Comparison of ENCODE assay signal across 10 mouse cellular contexts in genomic region chr12:79807410-79807847, GRCm38 (mm10).
DNase-seq lines count a peak whose midpoint lies in the region; ATAC-seq lines count a peak whose summit lies in the region.
"Had no signal": no experiment of that assay in that cellular context is flagged by ENCODE, and none has a peak within 500 bp of the region (broad histone marks: within the 10 kb centered on the region; RNA-seq: fewer than 3 reads in every experiment).

No protein-coding gene starts in this region.

- no peak overlapping the region for H3K9ac ChIP-seq in kidney, embryonic 15.5 days
- no peak overlapping the region for H3K9ac ChIP-seq in forebrain, embryonic 15.5 days (replicated peaks)
- H3K9ac ChIP-seq in midbrain, embryonic 14.5 days (replicated peaks; ENCODE audit: low read length), result no peak overlapping the region; the same call in 1 of the 2 replicates
- H3K9ac ChIP-seq: liver, embryonic 13.5 days had no signal

- H3K4me2 ChIP-seq in kidney, embryonic 15.5 days, result no peak overlapping the region
- H3K4me2 ChIP-seq in forebrain, embryonic 15.5 days (replicated peaks), result peak overlapping the region; percentile 14; the same call in 1 of the 2 replicates
- H3K4me2 ChIP-seq in midbrain, embryonic 14.5 days (ENCODE audit: low read length), result peak overlapping the region; percentile 24
- H3K4me2 ChIP-seq: liver, embryonic 13.5 days had no signal

- 0 out of 2 replicates have a peak, but pooled peaks have one; percentile 31 for ATAC-seq in kidney, embryonic 15.5 days (replicated peaks; ENCODE audit: low FRiP score)
- peak; percentile 53; the same call in 1 of the 2 replicates for ATAC-seq in forebrain, embryonic 15.5 days (replicated peaks)
- peak; percentile 75; the same call in 1 of the 2 replicates for ATAC-seq in midbrain, embryonic 14.5 days (ENCODE audit: low FRiP score, low TSS enrichment)

- no peak for DNase-seq in kidney, adult 18-20 months
- DNase-seq in embryo, embryonic 10 days (ENCODE audit: low spot score), result peak; percentile 62
- peak; percentile 64 for DNase-seq in midbrain, embryonic 14.5 days
- DNase-seq in urinary bladder, adult 18-20 months (ENCODE audit: low spot score in 2 of 2), result no peak
- DNase-seq in adrenal gland, postnatal 4 days (ENCODE audit: low spot score in 2 of 2), result no peak
- DNase-seq in left cerebral cortex, postnatal 10 days (ENCODE audit: extremely low spot score in 1 of 2, low spot score in 2 of 2), result no peak
- DNase-seq: kidney, postnatal 10 days; liver, embryonic 13.5 days had no signal

- no peak overlapping the region for H3K4me3 ChIP-seq in kidney, embryonic 15.5 days (replicated peaks)
- no peak overlapping the region for H3K4me3 ChIP-seq in forebrain, embryonic 15.5 days
- no peak overlapping the region for H3K4me3 ChIP-seq in midbrain, embryonic 14.5 days (replicated peaks; ENCODE audit: low read depth, low read length)
- H3K4me3 ChIP-seq: liver, embryonic 13.5 days had no signal

- WGBS in kidney, embryonic 15.5 days, result 42% methylated on average over 10 of the region's 10 CpGs
- 9% methylated on average over 10 of the region's 10 CpGs for WGBS in forebrain, embryonic 15.5 days
- 1% methylated on average over 10 of the region's 10 CpGs for WGBS in midbrain, embryonic 14.5 days

- H3K4me1 ChIP-seq in kidney, embryonic 15.5 days, result peaks cover 65% of the 10 kb centered on the region
- H3K4me1 ChIP-seq in forebrain, embryonic 15.5 days, result peaks cover 15% of the 10 kb centered on the region
- peaks cover 23% of the 10 kb centered on the region for H3K4me1 ChIP-seq in midbrain, embryonic 14.5 days (ENCODE audit: control insufficient read depth, insufficient read depth, low read length)

- intact Hi-C loops in left cerebral cortex, postnatal 10 days (cut with DNase I), result no loop called here

- no peaks in the 10 kb centered on the region for H3K27me3 ChIP-seq in kidney, embryonic 15.5 days
- H3K27me3 ChIP-seq in forebrain, embryonic 15.5 days, result no peaks in the 10 kb centered on the region
- no peaks in the 10 kb centered on the region for H3K27me3 ChIP-seq in midbrain, embryonic 14.5 days (ENCODE audit: control insufficient read depth, insufficient read depth, low read length)
- H3K27me3 ChIP-seq: liver, embryonic 13.5 days had no signal

- no peaks in the 10 kb centered on the region for H3K36me3 ChIP-seq in kidney, embryonic 15.5 days
- no peaks in the 10 kb centered on the region for H3K36me3 ChIP-seq in forebrain, embryonic 15.5 days
- no peaks in the 10 kb centered on the region for H3K36me3 ChIP-seq in midbrain, embryonic 14.5 days (ENCODE audit: control insufficient read depth, insufficient read depth, low read length)
- H3K36me3 ChIP-seq: liver, embryonic 13.5 days had no signal

- H3K9me3 ChIP-seq in kidney, embryonic 15.5 days (replicated peaks), result no peaks in the 10 kb centered on the region
- no peaks in the 10 kb centered on the region for H3K9me3 ChIP-seq in forebrain, embryonic 15.5 days
- H3K9me3 ChIP-seq in midbrain, embryonic 14.5 days (ENCODE audit: control insufficient read depth, low read length), result no peaks in the 10 kb centered on the region
- H3K9me3 ChIP-seq: liver, embryonic 13.5 days had no signal

- no peak overlapping the region for H3K27ac ChIP-seq in kidney, embryonic 15.5 days
- H3K27ac ChIP-seq in forebrain, embryonic 15.5 days (replicated peaks), result 0 out of 2 replicates have a peak overlapping the region, but pooled peaks have one; percentile 1
- H3K27ac ChIP-seq in midbrain, embryonic 14.5 days (replicated peaks; ENCODE audit: low read depth, low read length), result peak overlapping the region; percentile 72
- H3K27ac ChIP-seq: liver, embryonic 13.5 days had no signal

Comparison
In these comparisons a context has a peak if more than half of its experiments do, and no peak if none do; other contexts are left out.
1. DNase-seq: peak in embryo, embryonic 10 days (single experiment) and midbrain, embryonic 14.5 days (single experiment); none in kidney, adult 18-20 months (single experiment), urinary bladder, adult 18-20 months (0 of 2), adrenal gland, postnatal 4 days (0 of 2) and left cerebral cortex, postnatal 10 days (0 of 2).
2. Peak in every context shown above with its lines, with median percentiles within 50 percentile points of each other: ATAC-seq.